Mouse (Mus musculus) cerebellum, adult (tissue): ENCODE data around the gene Eml1.
"Not testable (repeated sequence)": the region's sequence is repeated elsewhere in the genome, so short reads cannot be mapped to it uniquely, and the experiment has no call there.

Experiments used
- ATAC-seq: cut with Nextera tagmentation; 2 replicates; pipeline ENCODE4 v1.9.2; 2017; ENCODE audit warnings: mild to moderate bottlenecking, moderate library complexity, mixed read lengths; ENCODE audit not compliant: insufficient number of reproducible peaks, low FRiP score, low TSS enrichment

Gene Eml1

DNA sequence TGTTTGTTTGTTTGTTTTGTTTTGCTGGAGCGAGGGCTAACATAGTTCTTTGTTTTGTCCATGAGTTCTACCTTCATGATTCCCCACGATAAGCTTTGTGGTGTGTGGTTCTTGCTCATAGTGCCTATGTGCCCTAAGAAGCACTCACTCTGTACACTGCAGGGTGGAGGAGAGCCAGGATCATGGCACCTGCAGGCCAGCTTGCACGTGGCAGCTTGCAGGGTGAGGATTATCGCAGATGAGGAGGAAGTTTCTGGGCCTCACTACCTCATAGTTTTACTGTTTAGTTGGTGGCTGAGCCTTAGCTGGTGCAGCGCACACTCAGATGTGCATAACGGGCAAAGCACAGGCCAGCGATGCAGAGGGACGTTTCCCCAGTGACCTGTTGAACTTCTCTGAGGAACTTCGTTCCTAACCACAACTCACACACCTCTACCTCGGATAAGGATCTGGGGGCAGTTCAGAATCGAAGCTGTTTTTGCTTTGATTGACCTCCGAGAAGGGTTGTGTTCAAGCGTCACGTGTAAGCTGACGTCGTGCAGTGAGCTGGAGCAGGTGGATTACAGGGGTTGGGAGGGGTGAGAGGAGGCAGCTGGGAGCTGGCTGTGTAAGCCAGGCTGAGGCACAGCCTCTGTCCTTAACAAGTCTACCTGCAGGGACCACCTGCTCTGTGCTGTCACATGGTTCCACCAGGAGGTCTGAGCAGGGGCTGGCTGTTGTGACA lies 81.6 kb downstream of the Eml1 start:
- no peak for ATAC-seq

DNA sequence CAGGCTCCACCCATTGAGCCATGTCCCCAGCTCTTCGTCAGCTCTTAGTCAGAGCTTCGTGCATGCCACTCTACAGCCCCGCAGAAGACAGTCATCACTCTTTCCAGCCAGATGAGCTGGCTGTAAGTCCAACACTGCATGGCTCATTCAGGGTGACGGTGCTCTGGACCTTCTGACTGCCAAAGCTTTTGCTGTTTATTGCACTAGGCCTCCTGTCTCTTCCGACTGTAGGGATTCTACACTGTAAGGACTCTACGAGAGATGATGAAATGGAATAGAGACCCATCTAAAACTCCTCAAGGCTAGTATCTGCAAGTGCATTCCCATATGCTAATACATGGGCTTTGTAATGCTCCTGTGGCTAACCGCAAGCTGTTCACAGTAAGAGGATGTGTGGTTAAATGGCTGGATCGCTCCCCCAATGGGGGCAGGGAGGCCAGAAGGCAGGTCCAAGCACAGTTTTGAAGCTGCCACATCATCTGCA lies 82.8 kb downstream of the Eml1 start:
- no peak for ATAC-seq

DNA sequence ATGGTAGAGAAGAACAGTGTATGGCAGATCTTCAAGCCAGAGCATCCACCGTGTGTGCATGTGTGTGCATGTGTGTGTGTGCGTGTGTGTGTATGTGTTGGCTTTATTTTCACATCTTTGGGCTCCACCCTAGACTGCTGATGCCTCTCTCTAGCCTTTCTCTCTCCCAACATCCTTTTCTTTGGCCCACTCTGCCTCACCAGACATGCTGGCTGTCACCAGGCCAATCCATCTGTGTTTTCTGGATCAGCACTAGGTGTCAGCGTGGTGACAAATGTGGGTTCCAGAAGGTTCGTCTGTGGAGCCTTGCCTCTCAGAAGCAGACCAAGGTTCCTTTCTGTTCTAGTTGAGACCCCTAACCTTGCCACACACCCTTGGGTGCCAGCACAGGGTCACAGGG lies 84.2 kb downstream of the Eml1 start:
- ATAC-seq, result peak; percentile 83

DNA sequence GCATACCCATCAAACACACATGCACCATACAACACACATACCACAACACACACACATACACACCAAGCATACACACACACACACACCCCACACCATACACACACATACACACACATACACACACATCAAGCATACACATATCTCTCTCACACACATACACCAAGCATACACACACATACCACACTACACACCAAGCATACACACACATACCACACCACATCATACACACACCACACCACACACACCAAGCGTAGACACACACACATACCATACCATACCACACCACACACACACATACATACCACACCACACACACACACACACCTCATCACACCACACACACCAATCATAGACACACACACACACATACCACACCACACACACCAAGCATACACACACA lies 102.1 kb downstream of the Eml1 start:
- ATAC-seq, result no peak

DNA sequence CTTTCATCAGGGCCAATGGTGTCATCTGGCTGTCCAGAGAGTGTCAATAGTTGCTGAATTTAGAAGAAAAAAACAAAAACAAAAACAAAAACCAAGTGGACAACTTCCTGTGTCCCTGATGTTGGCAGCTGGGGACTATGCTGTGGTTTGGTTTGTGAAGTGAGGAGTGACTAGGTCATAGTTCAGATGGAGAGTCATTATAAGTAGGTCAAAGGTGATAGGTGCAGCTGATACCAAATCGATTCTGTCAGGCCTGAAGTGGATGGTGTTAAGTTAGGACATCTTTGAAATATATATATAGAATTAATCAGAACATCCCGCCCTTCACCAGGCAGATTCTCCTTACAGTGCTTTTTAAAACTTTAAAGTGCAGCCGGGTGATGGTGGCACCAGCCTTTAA lies 103.7 kb downstream of the Eml1 start:
- no peak for ATAC-seq

DNA sequence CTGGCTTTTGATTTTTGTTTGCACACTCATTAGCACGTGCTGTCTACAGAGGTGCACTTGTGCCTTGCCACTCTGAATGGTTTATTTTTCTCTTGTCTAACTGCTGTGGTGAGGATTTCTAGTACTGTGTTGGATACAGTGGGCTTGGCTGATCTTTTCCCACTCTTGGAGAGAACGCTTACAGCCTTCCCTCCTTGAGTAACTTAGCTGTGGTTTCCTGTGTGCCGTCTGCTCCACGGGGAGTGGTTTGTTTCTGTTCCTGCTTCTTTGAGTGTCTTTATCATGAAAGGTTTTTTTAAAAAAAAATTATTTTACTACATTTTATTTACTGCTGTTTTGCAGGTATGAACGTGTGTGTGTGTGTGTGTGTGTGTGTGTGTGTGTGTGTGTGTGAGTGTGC lies 108.0 kb downstream of the Eml1 start:
- no peak for ATAC-seq

DNA sequence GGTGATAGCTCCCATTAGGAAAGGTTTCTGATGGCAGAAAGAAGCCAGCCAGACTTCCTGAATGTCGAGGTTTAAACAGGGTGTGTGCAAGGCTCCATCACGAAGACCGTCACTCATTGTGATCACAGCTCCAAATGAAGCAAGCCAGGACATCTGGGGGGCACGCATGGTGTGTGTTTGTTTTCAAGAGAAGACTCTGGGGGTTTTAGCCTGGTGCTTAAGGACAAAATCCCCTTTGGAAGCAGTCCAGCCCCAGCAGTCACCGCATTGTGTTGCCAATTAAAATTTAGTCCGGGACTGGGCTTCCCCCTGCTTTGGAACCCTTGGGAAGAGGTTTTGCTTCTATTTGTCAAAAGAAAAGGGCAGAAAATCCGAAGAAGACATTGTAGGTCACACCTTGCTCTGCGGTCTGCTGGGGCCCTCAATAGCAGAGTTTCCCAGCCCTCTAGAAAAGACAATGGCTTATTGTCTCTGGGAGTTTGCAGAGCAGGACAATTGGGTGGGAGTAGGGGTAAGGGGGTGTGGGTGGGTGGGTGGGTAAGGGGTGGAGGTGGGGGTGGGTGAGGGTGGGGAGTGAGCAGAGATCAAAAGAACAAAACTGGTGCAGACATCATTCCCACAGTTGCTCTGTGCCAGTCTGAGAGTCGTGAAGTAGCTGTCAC lies 110.1 kb downstream of the Eml1 start:
- no peak for ATAC-seq

DNA sequence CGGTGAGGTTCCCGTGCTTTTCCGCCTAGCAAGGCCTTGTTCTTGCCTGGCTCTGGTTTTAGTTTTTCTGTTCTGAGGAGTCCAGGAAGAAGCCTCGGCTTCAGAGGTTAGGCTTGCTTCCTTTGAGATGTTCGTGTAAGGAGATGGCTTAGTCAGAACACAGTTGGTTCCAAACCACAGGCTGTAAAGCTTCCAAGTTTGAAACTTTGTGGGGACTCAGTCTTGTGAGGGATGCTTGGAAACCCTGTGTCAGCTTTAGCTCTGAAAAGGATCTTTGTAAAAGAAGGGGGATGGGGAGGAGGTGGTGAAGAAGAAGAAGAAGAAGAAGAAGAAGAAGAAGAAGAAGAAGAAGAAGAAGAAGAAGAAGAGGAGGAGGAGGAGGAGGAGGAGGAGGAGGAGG lies 118.3 kb downstream of the Eml1 start:
- ATAC-seq, result no peak

DNA sequence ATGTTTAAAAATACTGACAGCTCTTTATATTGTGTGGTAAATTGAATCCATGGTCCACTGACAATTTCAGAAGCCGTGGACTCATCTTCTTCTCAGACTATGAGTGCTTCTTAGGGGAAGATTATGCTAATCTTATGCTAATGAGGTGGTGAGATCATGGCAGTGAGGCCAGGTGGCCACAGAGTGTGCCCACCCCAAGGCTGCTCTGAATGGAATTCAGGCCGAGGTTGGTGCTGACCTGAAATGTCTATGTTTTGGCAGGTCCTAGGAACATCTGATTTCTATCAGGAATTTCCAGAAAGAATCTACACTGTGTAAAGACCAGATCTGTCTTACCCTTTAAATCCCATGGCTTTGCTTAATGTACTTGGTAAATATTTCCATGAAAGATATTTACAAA lies 119.0 kb downstream of the Eml1 start:
- no peak for ATAC-seq

DNA sequence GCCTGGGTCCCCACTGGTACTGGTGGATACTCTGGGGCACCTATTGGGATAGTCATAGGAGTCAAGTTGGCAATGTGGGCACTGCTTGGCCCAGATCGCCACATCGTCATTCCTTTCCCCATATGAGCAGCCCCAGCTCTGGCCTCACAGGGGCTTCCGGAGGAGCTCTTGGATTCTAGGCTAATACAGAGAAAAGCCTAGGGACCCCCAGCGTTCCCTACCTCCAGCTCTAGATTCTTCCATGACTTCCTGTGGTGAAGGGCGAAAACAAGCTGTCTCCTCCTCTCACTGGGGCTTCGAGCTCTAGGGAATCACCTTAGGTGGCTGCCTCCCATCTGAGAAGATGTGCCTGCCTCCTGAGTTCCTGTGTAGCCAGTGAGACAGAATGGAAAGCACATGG lies 119.6 kb downstream of the Eml1 start:
- no peak for ATAC-seq

DNA sequence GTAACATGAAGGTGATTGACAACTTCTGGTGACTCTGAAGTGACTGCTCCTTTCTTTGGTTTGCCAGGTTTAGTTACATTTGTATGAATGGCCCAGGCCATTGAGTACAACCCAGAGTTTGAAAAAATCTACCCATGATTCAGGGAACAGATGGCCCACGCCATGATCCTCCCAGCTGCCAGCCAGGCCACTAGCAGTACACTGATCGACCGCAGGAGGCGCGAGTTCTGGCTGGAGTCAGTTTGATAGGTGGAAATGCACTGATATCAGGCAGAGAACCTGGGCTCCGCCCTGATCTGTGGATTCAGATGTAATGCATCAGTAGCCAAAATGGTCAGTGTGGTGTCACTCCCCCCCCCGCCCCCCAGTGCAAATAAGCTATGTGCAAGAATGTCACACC lies 120.2 kb downstream of the Eml1 start:
- ATAC-seq, result peak; percentile 64

DNA sequence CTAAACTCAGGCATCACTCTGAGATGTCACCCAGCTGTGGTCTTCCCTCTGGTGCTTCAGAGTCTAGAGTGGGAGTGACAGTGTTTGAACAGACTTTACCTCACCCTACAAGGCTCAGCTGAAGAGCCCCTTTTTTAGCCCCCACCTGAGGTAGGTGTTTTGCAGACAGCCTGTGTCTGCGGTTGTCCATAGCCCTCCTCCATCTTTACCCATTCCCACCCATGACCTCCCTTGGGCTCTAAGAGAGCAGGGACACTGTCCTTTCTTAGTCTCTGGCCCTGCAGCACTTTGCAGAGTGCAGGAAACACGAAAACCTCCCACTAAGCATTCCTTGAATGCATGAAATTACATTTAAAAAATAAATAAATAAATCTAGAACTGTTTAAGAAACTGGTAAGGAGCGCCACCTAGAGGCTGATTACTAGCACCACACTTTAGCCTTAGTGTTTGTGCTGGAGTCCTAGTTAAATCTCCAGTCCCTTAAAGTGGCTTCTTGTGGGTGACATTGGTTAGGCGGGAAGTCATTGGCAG lies 123.3 kb downstream of the Eml1 start:
- 0 out of 2 replicates have a peak, but pooled peaks have one; percentile 16 for ATAC-seq

DNA sequence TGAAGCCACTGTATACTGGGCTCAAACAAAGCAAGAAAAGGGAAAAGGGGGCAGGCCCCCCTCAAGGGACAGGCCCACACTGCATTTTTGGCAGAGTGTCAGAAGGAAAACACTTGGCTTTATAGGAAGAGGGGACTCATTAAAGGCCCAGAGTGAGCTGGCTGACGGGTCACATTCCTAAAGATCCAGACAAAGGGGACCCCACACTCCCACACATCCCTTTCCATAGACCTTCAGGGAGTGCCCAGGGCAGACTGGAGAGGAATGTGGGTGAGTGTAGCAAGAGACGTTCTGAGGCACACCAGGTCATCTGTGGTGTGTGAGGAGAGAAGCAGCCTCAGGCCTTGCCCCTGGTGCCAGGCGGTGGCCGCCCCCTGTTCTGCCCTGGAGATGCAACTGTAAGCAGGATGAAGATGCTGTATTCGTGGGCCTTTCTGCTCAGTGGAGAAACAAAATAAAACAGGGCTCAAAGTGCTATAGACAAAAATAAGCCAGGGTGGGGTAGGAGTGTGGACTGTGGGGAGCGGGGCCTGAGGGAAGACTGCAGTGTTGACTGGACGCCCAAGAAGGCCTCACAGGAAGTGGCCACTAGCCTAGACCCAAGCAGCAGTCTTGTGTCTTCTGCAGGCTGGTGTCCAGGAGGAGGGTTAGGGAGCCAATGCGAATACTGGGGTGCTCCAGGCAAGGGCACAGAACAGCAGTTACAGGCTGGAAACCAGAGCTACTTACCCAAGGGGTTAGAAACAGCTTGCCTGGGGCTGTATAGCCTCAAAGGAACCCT lies 124.9 kb downstream of the Eml1 start:
- ATAC-seq, result no peak

DNA sequence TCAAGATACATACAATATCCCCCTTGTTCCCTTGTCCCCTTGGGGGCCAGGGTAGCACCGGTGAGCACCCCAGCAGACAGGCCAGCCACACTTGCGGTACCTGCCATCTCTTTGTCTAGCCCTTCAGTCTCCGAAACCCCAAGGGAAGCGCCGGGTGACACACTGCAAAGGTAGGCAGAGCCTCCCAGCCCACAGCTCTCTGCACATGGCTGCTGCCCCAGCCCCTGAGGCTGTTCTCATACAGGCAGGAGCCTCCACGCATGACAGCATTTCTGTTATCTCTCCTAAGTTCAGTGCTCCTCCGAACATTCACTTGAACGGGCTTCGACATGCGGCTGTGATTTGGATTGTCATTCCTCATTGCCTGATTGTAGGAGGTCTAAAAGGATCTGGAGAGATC lies 132.3 kb downstream of the Eml1 start:
- ATAC-seq, result no peak

DNA sequence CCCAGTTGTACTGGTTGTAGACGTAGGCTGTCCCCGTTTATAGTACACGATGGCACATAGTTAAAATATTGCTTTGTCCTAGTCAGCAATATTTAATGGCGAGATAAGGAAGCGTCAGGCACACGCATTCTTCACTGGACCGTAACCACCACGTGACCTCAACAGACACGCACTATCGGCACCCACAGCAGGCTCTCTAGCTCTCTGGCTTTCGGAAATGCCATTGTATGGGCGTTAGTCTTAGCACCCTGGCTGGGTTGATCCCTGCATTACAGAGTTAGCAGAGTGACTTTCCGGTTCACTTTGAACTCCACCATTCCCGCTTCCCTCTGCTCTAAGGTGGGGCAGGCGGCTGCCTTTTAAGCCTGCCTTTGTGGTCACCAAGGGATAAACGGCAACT lies 132.8 kb downstream of the Eml1 start:
- ATAC-seq, result no peak

DNA sequence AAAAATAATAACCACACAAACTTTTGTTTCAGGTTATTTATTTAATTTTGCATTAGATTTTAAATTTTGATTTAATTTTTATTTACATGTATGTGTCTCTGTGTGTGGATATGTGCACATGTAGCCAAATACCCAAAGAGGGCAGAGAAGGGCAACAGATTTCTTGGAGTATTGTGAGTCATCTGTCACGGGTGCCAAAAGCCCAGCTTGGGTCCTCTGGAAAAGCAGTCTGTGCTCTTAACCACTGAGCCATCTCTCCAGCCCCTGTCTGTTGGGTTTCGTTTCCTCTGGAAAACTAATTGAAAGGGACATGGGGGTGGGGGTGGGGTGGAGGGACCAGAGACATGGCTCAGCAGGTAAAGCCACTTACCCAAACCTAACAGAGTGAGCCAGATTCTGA lies 135.1 kb downstream of the Eml1 start:
- no peak for ATAC-seq

DNA sequence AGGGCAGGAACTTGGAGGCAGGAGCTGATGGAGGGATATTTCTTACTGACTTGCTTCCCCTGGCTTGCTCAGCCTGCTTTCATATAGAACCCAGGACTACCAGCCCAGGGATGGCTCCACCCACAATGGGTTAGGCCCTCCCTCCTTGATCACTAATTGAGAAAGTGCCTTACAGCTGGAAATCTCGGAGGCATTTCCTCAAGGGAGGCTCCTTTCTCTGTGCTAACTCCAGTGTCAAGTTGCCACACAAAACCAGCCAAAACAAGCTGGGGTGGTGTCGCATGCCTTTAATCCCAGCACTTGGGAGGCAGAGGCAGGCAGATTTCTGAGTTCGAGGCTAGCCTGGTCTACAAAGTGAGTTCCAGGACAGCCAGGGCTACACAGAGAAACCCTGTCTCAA lies 136.3 kb downstream of the Eml1 start:
- not testable (repeated sequence) for ATAC-seq

DNA sequence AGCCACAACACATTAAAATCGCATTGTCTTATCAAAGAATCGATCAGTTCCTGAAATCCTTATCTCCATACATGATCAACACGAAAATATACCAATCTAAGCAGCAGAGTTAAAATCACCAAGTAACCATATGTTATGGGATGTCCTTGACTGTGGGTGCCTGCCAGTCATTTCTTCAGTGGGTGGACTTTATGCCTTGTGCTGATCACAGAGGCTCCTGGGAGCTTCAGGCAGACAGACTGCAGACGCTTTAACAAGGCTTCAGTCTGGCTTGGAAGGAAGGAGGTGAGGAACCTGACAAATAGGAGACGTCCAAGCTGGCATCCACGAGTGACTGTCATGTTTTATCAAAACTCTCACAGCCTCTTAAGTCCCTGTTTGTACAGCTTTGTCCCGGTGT lies 139.8 kb downstream of the Eml1 start:
- no peak for ATAC-seq

DNA sequence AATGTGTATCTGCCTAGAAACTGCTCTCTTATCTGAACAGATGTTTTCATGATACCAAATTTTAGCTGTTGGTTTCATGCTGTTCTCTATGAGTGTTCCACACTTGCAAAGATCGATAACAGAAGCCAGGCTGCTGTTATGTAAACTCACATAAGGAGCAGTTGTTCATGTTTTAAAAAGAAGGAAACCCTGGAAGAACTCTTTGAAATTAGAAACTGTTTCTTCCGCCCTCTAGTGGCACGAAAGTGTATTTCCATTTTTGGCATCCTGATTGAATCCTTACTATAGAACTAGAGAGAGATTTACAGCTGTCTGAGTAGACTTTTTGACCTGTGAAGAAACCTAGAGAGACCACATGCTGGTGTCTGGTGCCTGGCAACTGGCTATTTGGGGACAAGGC lies 140.3 kb downstream of the Eml1 start:
- ATAC-seq, result no peak

DNA sequence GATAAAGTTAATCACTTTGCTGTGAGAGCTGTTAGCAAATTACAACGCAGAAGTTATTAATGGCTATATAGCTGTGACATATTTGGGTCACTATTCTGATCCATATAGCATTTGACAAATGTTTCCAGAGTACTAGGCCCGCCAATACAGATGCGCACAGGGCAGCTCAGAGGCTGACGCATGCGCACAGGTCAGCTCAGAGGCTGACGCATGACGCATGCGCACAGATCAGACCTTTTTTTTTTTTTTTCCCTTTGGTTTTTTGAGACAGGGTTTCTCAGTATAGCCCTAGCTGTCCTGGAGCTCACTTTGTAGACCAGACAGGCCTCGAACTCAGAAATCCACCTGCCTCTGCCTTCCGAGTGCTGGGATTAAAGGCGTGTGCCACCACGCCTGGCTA lies 144.7 kb downstream of the Eml1 start:
- no peak for ATAC-seq

DNA sequence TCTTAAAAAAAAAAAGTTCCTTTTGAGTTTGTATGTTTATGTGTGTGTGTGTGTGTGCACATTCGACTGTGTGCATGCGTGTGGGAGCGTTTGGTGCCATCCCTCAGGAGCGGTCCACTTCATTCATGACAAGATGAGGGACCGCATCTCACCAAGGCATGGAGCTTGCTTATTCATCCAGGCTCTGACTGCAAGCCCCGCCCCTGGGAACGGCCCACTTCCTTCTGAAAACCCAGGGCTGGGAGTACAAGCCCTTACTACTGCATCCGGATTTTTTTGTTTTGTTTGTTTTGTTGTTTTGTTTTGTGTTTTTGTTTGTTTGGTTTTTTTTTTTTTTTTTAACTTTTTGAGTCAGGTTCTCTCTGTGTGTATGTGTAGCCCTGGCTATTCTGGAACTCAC lies 148.6 kb downstream of the Eml1 start:
- no peak for ATAC-seq
